Mouse (Mus musculus) neural tube, embryonic 12.5 days (tissue): ENCODE data around the gene Stk16. TPM values are rescaled to one million over a fixed set of nuclear protein-coding genes. Genes with fewer than 3 reads are reported as not detected.
"Not testable (repeated sequence)": the region's sequence is repeated elsewhere in the genome, so short reads cannot be mapped to it uniquely, and the experiment has no call there.

ENCODE experiments used
- ATAC-seq: fragments of 200-750 bp; cut with Nextera tagmentation; 2 replicates; pipeline ENCODE4 v1.8.0; 2017; ENCODE audit warnings: low read depth, mild to moderate bottlenecking, moderate TSS enrichment, moderate library complexity; ENCODE audit not compliant: low FRiP score
- H3K27ac ChIP-seq: fragments of 300-500 bp; sonication (generic); 2 replicates; pipeline ENCODE4 v1.5.1; 2016
- H3K27me3 ChIP-seq: fragments of 300-500 bp; sonication (generic); replicated peaks from 2 replicates; pipeline ENCODE4 v1.6.1; 2016; ENCODE audit warnings: mild to moderate bottlenecking
- H3K36me3 ChIP-seq: fragments of 300-500 bp; sonication (generic); 2 replicates; pipeline ENCODE4 v1.6.1; 2016; ENCODE audit warnings: mild to moderate bottlenecking
- H3K4me1 ChIP-seq: fragments of 300-500 bp; sonication (generic); 2 replicates; pipeline ENCODE4 v1.6.1; 2016
- H3K4me2 ChIP-seq: fragments of 300-500 bp; sonication (generic); replicated peaks from 2 replicates; pipeline ENCODE4 v1.6.1; 2016; ENCODE audit warnings: mild to moderate bottlenecking
- H3K4me3 ChIP-seq: fragments of 300-500 bp; sonication (generic); 2 replicates; pipeline ENCODE4 v1.5.1; 2016
- H3K9ac ChIP-seq: fragments of 300-500 bp; sonication (generic); 2 replicates; pipeline ENCODE4 v1.6.1; 2016; ENCODE audit warnings: mild to moderate bottlenecking
- H3K9me3 ChIP-seq: fragments of 300-500 bp; sonication (generic); 2 replicates; pipeline ENCODE4 v1.6.1; 2016; ENCODE audit warnings: mild to moderate bottlenecking
- WGBS: fragments of 180-500 bp; shearing (Covaris S2); methylation state at CpG from one replicate; pipeline ENCODE4 v1.1.7; 2016; 5-methylcytosine and 5-hydroxymethylcytosine counted together
- polyA plus RNA-seq: library from polyadenylated mRNA; unstranded; fragments of >200 nt; fragmentation: Nextera tagmentation; extraction: Ambion mirVana; gene quantifications from 2 replicates; pipeline ENCODE4 v1.2.1, GENCODE M21; 2016

Stk16 gene
- polyA plus RNA-seq, 1 experiment from 2014 or later = 143 TPM

DNA sequence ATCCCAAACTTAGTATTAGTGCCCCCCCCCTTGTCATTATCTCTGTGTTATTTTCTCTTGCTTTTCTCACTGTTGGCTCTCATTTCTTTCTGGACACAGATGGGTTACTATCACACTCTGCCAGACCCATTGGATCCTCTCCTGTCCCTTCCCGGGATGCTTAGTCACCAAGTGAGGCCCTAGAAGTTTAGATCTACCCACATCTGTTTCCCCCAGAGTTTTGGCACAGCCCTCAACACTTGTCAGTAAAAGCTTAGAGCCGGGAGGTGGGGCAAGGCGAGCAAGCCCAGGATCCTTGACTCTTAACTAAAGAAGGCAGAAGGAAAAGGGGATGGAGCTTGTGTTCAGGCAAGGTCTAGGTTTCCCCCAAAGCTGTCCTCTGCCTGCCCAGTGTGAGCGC, 18.5 kb downstream of the Stk16 start:
- H3K27me3 ChIP-seq = no peaks in the 10 kb centered on the region
- no peaks in the 10 kb centered on the region for H3K4me1 ChIP-seq
- no peak overlapping the region for H3K4me3 ChIP-seq
- H3K9me3 ChIP-seq = no peaks in the 10 kb centered on the region
- no peak overlapping the region for H3K4me2 ChIP-seq
- H3K36me3 ChIP-seq = no peaks in the 10 kb centered on the region
- no peak overlapping the region for H3K9ac ChIP-seq
- 77% methylated on average over 4 of the region's 4 CpGs for WGBS
- ATAC-seq = no peak
- H3K27ac ChIP-seq = no peak overlapping the region

DNA sequence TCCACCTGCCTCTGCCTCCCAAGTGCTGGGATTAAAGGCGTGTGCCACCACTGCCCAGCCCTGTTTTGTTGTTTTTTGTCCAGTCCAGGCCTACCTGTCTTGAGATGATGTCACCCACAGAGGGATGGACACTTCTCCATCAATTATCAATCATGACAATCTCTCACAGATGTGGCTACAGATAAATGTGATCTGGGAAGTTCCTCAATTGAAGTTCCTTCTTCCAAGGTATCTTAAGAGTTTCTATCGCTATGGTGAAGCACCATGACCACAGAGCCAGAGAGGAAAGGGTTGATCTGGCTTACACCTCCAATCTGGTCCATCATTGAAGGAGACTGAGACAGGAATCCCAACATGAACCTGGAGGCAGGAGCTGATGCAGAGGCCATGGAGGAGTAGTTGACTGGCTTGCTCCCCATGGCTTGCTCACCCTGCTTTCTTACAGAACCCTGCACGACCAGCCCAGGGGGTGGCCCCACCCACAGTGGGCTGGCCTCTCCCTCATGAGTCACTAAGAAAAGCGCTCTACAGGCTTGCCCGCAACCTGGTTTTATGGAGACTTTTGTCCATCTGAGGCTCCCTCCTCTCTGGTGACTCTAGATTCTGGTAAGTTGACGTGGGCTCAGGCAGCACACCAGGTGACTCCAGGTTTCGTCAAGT, 19.8 kb downstream of the Stk16 start:
- no peaks in the 10 kb centered on the region for H3K27me3 ChIP-seq
- H3K4me2 ChIP-seq = no peak overlapping the region
- H3K9ac ChIP-seq = no peak overlapping the region
- no peak overlapping the region for H3K27ac ChIP-seq
- no peak for ATAC-seq
- 73% methylated on average over 7 of the region's 7 CpGs for WGBS
- H3K36me3 ChIP-seq = no peaks in the 10 kb centered on the region
- no peaks in the 10 kb centered on the region for H3K9me3 ChIP-seq
- no peaks in the 10 kb centered on the region for H3K4me1 ChIP-seq
- no peak overlapping the region for H3K4me3 ChIP-seq

DNA sequence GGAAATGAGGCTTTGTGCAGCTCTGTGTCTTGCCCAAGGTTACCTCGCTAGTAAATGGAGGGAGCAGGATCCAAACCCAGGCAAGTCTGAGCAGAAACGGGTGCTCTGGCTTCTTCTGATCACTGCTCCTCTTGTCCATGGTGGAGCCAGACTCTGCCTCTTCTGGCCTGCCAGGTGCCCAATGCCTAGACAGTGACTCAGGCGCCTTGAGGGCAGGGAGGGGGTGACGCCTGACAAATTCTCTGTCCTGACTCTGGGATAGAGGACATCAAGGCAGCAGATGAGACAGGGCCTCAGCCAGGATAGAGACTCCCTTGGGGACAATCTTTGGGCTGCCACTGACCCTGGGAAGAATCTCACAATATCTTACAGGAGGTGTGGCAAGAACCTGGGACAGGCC, 20.6 kb downstream of the Stk16 start:
- Histone ChIP-seq H3K4me2 (no peak overlapping the region), H3K4me3 (no peak overlapping the region), H3K9ac (no peak overlapping the region), H3K4me1 (peaks cover 3% of the 10 kb centered on the region; the same call in 1 of the 2 replicates), H3K9me3 (no peaks in the 10 kb centered on the region), H3K36me3 (no peaks in the 10 kb centered on the region), H3K27me3 (no peaks in the 10 kb centered on the region), H3K27ac (no peak overlapping the region)
- ATAC-seq = no peak
- WGBS = 75% methylated on average over 4 of the region's 4 CpGs

DNA sequence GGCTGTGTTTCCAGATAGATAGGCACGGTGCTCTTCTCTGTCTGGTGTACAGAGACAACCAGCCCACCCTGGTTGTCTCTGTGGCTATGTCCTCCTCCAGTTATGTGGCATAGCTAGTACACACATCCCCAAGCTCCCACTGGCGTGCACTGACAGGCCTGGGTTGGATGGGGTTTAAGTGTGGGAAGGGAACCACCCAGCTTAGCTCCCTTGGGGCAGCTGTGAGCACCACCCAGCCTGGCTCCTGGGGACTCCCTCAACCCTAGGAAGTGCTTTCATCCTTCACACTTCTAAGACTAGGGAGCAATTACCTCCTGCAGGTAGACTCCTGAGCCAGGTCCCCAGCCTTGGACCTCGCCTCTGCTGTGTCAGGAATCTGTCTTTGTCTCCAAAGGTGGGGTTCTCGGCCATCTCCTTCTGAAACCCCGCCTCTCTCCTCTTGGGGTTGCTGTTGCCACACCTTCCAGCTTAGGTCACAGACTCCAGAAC, 21.1 kb downstream of the Stk16 start, which contains the start of gene A630095N17Rik:
TSS of gene A630095N17Rik (minus strand) at position 439 of the 489 bp plus-strand sequence.
- Histone ChIP-seq H3K27me3 (no peaks in the 10 kb centered on the region), H3K36me3 (no peaks in the 10 kb centered on the region), H3K4me1 (peaks cover 5% of the 10 kb centered on the region), H3K9me3 (no peaks in the 10 kb centered on the region), H3K9ac (no peak within 1 kb of the TSS), H3K4me2 (no peak within 1 kb of the TSS), H3K4me3 (no peak within 1 kb of the TSS), H3K27ac (no peak within 1 kb of the TSS)
- 74% methylated on average over 5 of the region's 5 CpGs for WGBS
- ATAC-seq = no peak

DNA sequence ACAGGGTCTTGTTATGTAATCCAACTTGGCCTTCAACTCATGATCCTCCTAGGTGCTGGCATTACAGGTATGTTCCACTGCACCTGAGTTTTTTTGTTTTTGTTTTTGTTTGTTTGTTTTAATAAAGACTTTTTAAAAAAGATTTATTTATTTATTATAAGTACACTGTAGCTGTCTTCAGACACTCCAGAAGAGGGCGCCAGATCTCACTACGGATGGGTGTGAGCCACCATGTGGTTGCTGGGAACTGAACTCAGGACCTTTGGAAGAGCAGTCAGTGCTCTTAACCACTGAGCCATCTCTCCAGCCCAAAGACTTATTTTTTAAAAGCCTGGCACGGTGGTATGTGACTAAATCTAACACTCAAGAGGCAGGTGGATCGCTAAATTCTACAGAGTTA, 21.9 kb downstream of the Stk16 start:
- H3K9ac ChIP-seq, H3K36me3 ChIP-seq, H3K27me3 ChIP-seq, H3K4me2 ChIP-seq, H3K27ac ChIP-seq, H3K9me3 ChIP-seq, ATAC-seq, H3K4me3 ChIP-seq: not testable (repeated sequence)
- peaks cover 13% of the 10 kb centered on the region for H3K4me1 ChIP-seq
- 65% methylated on average over 4 of the region's 4 CpGs for WGBS

DNA sequence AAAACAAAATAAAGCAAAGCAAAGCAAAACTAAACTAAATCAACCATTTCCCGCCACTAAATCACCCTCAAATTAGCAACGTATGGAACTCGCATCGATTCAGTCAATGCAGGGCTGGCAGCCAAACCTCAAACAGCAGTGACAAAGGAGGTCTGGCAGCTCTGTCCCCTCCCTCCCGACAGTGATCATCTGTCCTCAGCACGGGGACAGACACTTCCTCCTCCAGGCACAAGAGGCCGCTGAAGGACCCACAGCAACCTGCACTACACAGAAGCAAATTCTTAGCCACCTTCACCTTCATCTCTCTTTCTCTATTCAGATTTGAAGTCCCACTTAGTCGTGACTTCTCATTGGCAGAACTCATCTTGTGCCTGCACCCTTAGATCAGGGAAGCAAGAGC, 24.0 kb downstream of the Stk16 start:
- ATAC-seq = peak; percentile 42
- H3K27ac ChIP-seq = no peak overlapping the region
- H3K4me2 ChIP-seq = no peak overlapping the region
- peaks cover 13% of the 10 kb centered on the region for H3K4me1 ChIP-seq
- no peak overlapping the region for H3K4me3 ChIP-seq
- WGBS = 2% methylated on average over 8 of the region's 8 CpGs
- no peaks in the 10 kb centered on the region for H3K27me3 ChIP-seq
- H3K9ac ChIP-seq = no peak overlapping the region
- no peaks in the 10 kb centered on the region for H3K9me3 ChIP-seq
- H3K36me3 ChIP-seq = 0 out of 2 replicates have a peak, but pooled peaks cover 3% of the 10 kb centered on the region

DNA sequence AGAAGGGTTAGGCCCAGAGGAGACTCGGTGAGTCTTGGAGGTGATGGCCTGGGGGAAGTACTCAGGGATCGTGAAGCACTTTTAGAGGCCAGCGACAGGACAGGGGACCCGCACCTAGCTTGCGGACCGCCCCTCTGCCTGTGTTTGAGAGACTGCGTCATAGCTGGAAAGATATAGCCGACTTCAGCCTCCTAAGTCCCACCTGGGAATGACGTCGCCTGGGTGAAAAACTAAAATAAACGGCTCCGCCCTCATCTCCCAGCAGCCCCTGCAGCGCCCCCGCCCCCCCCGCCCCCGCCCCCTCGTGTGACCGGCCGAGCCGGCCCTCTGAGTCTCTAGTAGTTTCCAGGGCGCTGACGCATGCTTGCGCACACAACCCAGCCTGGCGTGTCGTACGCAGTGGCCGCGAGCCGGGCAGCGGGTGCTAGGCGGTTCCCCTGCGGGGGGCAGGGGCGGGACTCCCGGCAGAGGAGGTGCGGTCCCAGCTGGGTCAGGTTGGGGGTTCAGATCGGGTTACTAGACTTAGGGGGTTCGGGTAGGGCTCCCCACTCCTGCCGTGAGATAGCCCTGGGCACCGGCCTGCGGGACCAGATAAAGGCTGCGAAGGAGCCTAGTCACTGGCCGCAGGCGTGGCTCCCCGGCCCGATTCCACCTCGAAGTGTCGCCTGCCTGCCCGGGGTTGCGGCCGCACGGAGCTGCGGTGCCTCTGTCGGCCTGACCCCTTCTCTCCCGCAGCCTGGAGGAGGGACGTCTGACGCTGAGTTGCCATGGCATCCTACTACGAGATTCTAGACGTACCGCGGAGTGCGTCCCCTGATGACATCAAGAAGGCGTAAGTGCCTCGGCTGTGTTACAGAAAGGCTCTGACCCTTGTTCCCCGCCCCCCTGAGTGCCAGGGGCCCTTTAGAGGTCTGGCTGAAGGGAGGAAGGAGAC, 25.7 kb downstream of the Stk16 start, which contains the start of gene Dnajb2:
TSS of gene Dnajb2 (plus strand) at position 290 of the 934 bp plus-strand sequence.
- ATAC-seq = peak; percentile 88
- H3K4me3 ChIP-seq = peak within 1 kb of the TSS; percentile 57
- under 1% methylated on average over 64 of the region's 64 CpGs for WGBS

DNA sequence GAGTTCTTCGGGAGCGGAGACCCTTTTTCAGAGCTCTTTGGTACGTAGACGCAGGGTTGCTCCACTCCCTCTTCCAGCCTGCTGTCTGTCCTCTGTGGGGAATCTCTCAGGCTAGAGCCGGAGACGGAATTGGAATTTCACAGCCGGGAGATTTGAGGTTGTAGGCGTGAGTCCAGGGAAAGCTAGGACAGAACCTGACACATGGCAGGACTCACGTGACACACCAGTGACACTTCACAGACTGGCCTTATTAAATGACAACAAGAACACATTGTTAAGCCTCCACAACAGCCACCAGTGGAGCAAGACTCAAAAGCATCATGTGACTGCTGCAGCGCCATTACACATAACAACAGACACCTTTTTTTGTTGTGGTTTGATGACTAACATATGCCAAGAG, 29.0 kb downstream of the Stk16 start:
- no peaks in the 10 kb centered on the region for H3K27me3 ChIP-seq
- peaks cover 31% of the 10 kb centered on the region for H3K36me3 ChIP-seq
- no peak overlapping the region for H3K27ac ChIP-seq
- WGBS = 88% methylated on average over 10 of the region's 10 CpGs
- ATAC-seq = no peak
- peaks cover 13% of the 10 kb centered on the region for H3K4me1 ChIP-seq
- no peaks in the 10 kb centered on the region for H3K9me3 ChIP-seq
- H3K4me3 ChIP-seq = no peak overlapping the region
- H3K9ac ChIP-seq = no peak overlapping the region
- H3K4me2 ChIP-seq = no peak overlapping the region

More for the DNA sequence above, 25.7 kb downstream of the Stk16 start, which contains the start of gene Dnajb2:
- Histone ChIP-seq H3K27ac (peak within 1 kb of the TSS; percentile 51; the same call in 1 of the 2 replicates), H3K4me2 (peak within 1 kb of the TSS; percentile 85), H3K36me3 (peaks cover 16% of the 10 kb centered on the region), H3K9ac (peak within 1 kb of the TSS; percentile 70), H3K9me3 (no peaks in the 10 kb centered on the region), H3K27me3 (no peaks in the 10 kb centered on the region), H3K4me1 (peaks cover 13% of the 10 kb centered on the region)

DNA sequence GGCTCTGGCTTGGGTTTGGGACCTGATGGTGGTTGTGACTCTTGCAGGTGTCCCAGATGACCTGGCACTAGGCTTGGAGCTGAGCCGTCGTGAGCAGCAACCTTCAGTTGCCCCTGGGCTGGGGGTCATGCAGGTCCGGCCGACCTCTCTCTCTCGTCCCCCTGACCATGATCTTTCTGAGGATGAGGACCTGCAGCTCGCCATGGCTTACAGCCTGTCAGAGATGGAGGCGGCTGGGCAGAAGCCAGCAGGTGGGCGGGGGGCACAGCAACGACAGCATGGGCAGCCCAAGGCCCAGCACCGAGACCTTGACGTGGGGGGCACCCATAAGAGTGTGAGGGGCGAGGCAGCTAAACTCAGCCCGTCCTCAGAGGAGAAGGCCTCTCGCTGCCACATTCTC, 32.8 kb downstream of the Stk16 start:
- H3K4me2 ChIP-seq = no peak overlapping the region
- no peak for ATAC-seq
- 88% methylated on average over 14 of the region's 14 CpGs for WGBS

DNA sequence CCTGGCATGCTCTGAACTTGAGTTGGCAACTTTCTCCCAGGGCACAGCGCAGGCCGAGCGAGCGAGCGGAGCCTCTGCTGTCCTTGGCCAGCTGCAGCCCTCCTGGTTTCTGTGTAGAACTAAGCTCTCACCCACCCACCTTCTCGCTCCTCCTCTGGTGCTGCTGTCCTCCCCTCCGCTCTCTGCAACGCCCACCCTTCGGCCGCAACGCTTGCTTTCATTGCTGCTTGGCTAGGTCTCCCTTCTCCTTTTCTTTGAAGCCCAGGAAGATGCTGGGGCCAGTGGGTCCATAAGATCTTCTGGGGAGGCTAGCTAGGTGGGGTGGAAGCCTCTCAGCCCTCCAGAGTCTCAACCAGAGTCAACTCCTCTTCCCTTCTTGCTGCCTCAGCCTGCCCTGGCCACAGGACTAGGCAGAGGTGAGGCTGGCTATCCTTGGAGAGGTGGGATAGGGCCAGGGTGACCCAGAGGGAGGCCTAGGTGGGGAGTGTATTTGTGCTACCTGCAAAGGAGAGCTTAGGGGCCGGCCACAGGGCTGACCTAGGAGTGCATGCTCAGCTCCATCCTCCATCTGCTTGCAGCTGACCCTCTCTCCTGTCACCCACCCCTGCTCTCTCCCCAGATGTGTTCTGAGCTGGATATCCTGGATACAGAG, 33.7 kb downstream of the Stk16 start:
- Histone ChIP-seq H3K9ac (no peak overlapping the region), H3K4me3 (no peak overlapping the region), H3K4me2 (no peak overlapping the region), H3K36me3 (peaks cover 35% of the 10 kb centered on the region), H3K9me3 (no peaks in the 10 kb centered on the region), H3K27ac (no peak overlapping the region), H3K4me1 (0 out of 2 replicates have a peak, but pooled peaks cover 7% of the 10 kb centered on the region), H3K27me3 (no peaks in the 10 kb centered on the region)
- 0 out of 2 replicates have a peak, but pooled peaks have one; percentile 5 for ATAC-seq
- WGBS = 85% methylated on average over 12 of the region's 12 CpGs

More for the DNA sequence above, 32.8 kb downstream of the Stk16 start:
- Histone ChIP-seq H3K27me3 (no peaks in the 10 kb centered on the region), H3K9me3 (no peaks in the 10 kb centered on the region), H3K36me3 (peaks cover 35% of the 10 kb centered on the region), H3K9ac (no peak overlapping the region), H3K4me3 (no peak overlapping the region), H3K4me1 (0 out of 2 replicates have a peak, but pooled peaks cover 7% of the 10 kb centered on the region), H3K27ac (no peak overlapping the region)

DNA sequence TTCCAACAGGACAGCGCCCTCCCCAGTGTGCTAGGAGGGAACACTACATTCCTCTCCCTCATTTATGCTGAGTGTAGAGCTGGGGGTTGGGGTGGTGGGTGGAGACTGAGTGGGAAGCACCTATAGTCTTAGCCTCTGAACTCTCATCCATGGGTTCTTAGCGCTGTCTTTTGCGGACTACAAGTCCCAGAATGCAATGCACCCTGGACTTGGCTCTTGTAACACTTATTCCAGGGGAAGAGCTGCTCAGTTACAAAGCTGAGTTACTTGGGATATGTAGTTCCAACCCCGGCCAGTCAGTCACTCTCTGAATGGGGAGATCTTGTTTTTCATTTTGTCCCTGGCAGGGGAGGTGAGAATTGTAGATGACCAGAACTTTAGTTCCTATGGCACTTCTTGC, 34.2 kb downstream of the Stk16 start:
- Histone ChIP-seq H3K4me1 (0 out of 2 replicates have a peak, but pooled peaks cover 7% of the 10 kb centered on the region), H3K27me3 (no peaks in the 10 kb centered on the region), H3K36me3 (peaks cover 30% of the 10 kb centered on the region), H3K4me3 (no peak overlapping the region), H3K9me3 (no peaks in the 10 kb centered on the region), H3K4me2 (no peak overlapping the region), H3K27ac (no peak overlapping the region), H3K9ac (no peak overlapping the region)
- peak; percentile 19; the same call in 1 of the 2 replicates for ATAC-seq
- WGBS = 13% methylated on average over 4 of the region's 4 CpGs
